Mouse (Mus musculus) embryonic facial prominence, embryonic 12.5 days (tissue): ENCODE results near the gene Gm7694. TPM values are rescaled to one million over a fixed set of nuclear protein-coding genes. Genes with fewer than 3 reads are reported as not detected.

Experiments
- ATAC-seq: fragments of 200-750 bp; cut with Nextera tagmentation; 2 replicates; pipeline ENCODE4 v1.8.0; 2017; ENCODE audit not compliant: insufficient number of reproducible peaks, insufficient read depth, low FRiP score, low TSS enrichment
- H3K27ac ChIP-seq: fragments of 300-500 bp; sonication (generic); 2 replicates; pipeline ENCODE4 v1.5.1; 2016; ENCODE audit warnings: mild to moderate bottlenecking
- H3K27me3 ChIP-seq: fragments of 300-500 bp; sonication (generic); 2 replicates; pipeline ENCODE4 v1.6.1; 2016; ENCODE audit warnings: mild to moderate bottlenecking, moderate library complexity
- H3K36me3 ChIP-seq: fragments of 300-500 bp; sonication (generic); 2 replicates; pipeline ENCODE4 v1.6.1; 2016; ENCODE audit warnings: mild to moderate bottlenecking
- H3K4me1 ChIP-seq: fragments of 300-500 bp; sonication (generic); 2 replicates; pipeline ENCODE4 v1.6.1; 2016
- H3K4me2 ChIP-seq: fragments of 300-500 bp; sonication (generic); replicated peaks from 2 replicates; pipeline ENCODE4 v1.6.1; 2016; ENCODE audit warnings: mild to moderate bottlenecking, moderate library complexity
- H3K4me3 ChIP-seq: fragments of 300-500 bp; sonication (generic); 2 replicates; pipeline ENCODE4 v1.5.1; 2016; ENCODE audit warnings: mild to moderate bottlenecking
- H3K9ac ChIP-seq: fragments of 300-500 bp; sonication (generic); 2 replicates; pipeline ENCODE4 v1.6.1; 2016; ENCODE audit warnings: mild to moderate bottlenecking, moderate library complexity
- H3K9me3 ChIP-seq: fragments of 300-500 bp; sonication (generic); 2 replicates; pipeline ENCODE4 v1.6.1; 2016; ENCODE audit warnings: mild to moderate bottlenecking, moderate library complexity
- WGBS: fragments of 180-500 bp; shearing (Covaris S2); methylation state at CpG from one replicate; pipeline ENCODE4 v1.1.7; 2016; 5-methylcytosine and 5-hydroxymethylcytosine counted together
- polyA plus RNA-seq: library from polyadenylated mRNA; unstranded; fragments of >200 nt; fragmentation: Nextera tagmentation; extraction: Ambion mirVana; gene quantifications from 2 replicates; pipeline ENCODE4 v1.2.1, GENCODE M21; 2016

The Gm7694 gene
- polyA plus RNA-seq, 1 experiment from 2014 or later, result 3.4 TPM

DNA sequence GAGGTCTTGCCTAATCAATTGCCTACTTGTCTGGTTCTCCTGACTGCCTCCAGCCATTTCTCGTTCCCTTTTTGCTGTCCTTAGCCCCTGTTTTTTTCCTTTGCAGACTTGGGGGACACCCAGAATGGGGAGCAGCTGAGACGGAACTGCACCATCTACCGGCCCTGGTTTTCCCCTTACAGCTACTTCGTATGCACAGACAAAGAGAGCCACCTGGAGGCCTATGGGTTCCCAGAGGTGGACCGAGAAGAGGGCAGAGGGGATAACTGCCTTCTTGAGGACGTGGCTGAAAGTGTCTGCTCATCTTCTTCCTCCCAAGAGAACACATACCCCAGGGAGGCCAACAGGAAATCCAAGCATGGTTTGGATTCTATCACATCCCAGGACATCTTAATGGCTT lies 5.3 kb upstream of the Gm7694 start:
- Histone ChIP-seq H3K27me3 (no peaks in the 10 kb centered on the region), H3K4me1 (peaks cover 10% of the 10 kb centered on the region; the same call in 1 of the 2 replicates), H3K4me3 (no peak overlapping the region), H3K27ac (no peak overlapping the region), H3K4me2 (no peak overlapping the region), H3K9me3 (no peaks in the 10 kb centered on the region), H3K9ac (no peak overlapping the region), H3K36me3 (no peaks in the 10 kb centered on the region)
- WGBS, result 66% methylated on average over 6 of the region's 6 CpGs
- no peak for ATAC-seq

DNA sequence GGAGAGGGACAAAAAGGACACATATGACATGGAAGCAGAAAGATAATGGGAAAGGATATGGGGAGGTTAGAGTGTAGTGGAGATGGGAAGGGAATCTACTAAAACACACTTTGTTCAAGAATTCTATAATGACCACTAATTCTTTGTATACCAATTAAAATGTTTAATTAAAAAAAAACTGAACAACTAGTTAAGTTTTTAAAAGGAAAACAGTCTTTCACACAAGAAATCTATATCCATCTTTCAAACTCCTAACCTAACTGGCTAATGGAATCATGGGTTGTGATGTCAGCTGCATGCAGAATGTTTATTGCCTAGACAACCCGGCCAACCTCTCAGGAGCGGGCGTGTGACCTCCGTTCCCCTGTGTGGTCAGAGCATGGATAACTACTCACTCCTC lies 2.4 kb upstream of the Gm7694 start, which contains the start of gene Spata46:
Gene Spata46, plus strand, starts transcription at position 301 of the 400 bp plus-strand sequence.
- no peak within 1 kb of the TSS for H3K27ac ChIP-seq
- H3K9me3 ChIP-seq, result no peaks in the 10 kb centered on the region
- no peaks in the 10 kb centered on the region for H3K36me3 ChIP-seq
- peaks cover 7% of the 10 kb centered on the region; the same call in 1 of the 2 replicates for H3K4me1 ChIP-seq
- H3K27me3 ChIP-seq, result no peaks in the 10 kb centered on the region
- WGBS, result 92% methylated on average over 4 of the region's 4 CpGs
- H3K9ac ChIP-seq, result no peak within 1 kb of the TSS
- H3K4me3 ChIP-seq, result no peak within 1 kb of the TSS
- ATAC-seq, result no peak
- no peak within 1 kb of the TSS for H3K4me2 ChIP-seq

DNA sequence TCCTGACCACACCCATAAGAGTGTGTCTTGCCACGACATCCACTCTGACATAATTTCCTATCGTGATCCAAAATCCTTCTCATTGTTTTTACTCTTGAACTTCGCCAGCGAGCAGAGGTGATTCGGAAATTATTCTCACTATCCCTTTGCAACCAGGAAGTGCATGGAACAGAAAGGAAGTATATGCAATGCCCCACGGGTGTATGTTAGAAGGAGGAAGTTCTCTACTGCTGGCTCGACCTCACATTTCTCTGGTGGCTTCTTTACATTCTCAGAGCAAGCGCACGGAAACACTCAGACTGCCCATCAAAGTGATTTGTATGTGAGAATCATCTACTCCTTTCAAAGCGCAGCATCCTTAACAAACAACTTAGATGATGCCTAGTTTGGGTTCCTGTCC lies 1.1 kb downstream of the Gm7694 start:
- Histone ChIP-seq H3K9ac (no peak overlapping the region), H3K27me3 (no peaks in the 10 kb centered on the region), H3K4me2 (no peak overlapping the region), H3K4me3 (no peak overlapping the region), H3K27ac (no peak overlapping the region), H3K36me3 (no peaks in the 10 kb centered on the region), H3K9me3 (no peaks in the 10 kb centered on the region), H3K4me1 (no peaks in the 10 kb centered on the region)
- ATAC-seq, result no peak
- WGBS, result 90% methylated on average over 10 of the region's 10 CpGs

DNA sequence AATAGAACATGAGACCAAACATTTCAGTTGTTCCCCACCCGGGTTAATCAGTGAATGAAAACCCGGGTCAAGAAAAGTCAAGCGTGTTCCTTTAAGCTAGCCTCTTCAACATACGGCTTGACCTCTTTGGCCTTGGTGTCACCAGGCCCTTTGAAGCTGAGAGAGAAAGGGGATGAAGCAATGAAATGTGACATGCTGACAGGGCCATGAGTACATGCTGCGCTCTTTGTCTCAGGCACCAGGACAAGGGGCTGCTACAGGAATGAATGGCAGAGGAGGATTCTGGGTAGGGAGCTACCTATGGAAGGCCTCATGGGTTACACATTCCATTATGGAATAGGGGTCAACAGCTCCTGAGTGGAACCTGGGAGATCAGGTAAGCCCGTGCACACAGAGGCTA lies 3.0 kb downstream of the Gm7694 start:
- no peak overlapping the region for H3K27ac ChIP-seq
- H3K27me3 ChIP-seq, result no peaks in the 10 kb centered on the region
- no peaks in the 10 kb centered on the region for H3K36me3 ChIP-seq
- ATAC-seq, result no peak
- H3K4me1 ChIP-seq, result no peaks in the 10 kb centered on the region
- H3K4me2 ChIP-seq, result no peak overlapping the region
- no peak overlapping the region for H3K4me3 ChIP-seq
- no peak overlapping the region for H3K9ac ChIP-seq
- H3K9me3 ChIP-seq, result no peaks in the 10 kb centered on the region
- 63% methylated on average over 6 of the region's 6 CpGs for WGBS

DNA sequence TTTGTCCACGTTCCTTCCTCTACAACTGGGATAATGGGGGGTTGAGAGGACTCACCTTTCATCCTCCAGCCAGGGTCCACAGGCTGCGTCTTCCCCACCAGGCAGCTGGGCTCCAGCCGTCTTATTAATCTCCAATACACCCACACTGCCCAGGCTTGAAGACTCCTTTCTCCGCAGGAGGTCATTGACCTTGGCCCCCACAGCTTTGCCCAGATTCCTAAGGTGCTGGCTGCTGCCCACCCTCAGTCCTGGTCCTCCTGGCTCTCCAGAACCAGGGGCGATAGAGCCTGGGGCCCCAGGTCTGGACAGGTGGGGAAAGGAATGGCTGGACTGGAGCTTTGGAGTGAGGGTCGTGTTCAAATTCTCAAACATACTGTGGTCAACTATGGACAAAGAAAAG lies 3.7 kb downstream of the Gm7694 start:
- Histone ChIP-seq H3K27me3 (no peaks in the 10 kb centered on the region), H3K36me3 (no peaks in the 10 kb centered on the region), H3K27ac (no peak overlapping the region), H3K4me1 (no peaks in the 10 kb centered on the region), H3K9me3 (no peaks in the 10 kb centered on the region), H3K4me3 (no peak overlapping the region), H3K9ac (no peak overlapping the region), H3K4me2 (no peak overlapping the region)
- 70% methylated on average over 6 of the region's 6 CpGs for WGBS
- no peak for ATAC-seq

DNA sequence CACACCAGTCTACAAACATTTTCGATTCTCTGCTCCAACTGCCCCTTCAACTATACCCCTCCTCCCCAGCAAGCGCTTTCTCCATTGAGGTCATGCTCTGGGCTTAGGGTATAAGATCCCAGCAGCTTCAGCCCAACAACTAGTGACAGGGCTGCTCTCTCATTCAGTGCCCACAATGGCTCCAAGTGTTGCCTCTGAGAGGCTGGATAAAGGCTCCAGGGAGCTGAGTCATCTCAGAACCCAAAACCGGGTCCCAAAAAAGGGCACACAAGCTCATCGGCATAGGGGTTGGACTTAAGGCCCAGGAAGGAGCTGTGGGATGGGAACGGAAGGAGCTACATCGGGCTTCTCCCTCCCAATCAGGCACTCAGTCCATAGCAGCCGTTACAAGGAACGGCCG lies 4.4 kb downstream of the Gm7694 start:
- no peak overlapping the region for H3K4me3 ChIP-seq
- H3K9ac ChIP-seq, result no peak overlapping the region
- H3K9me3 ChIP-seq, result no peaks in the 10 kb centered on the region
- no peak for ATAC-seq
- no peaks in the 10 kb centered on the region for H3K27me3 ChIP-seq
- no peak overlapping the region for H3K27ac ChIP-seq
- H3K4me1 ChIP-seq, result no peaks in the 10 kb centered on the region
- 93% methylated on average over 9 of the region's 9 CpGs for WGBS
- H3K4me2 ChIP-seq, result no peak overlapping the region
- no peaks in the 10 kb centered on the region for H3K36me3 ChIP-seq

DNA sequence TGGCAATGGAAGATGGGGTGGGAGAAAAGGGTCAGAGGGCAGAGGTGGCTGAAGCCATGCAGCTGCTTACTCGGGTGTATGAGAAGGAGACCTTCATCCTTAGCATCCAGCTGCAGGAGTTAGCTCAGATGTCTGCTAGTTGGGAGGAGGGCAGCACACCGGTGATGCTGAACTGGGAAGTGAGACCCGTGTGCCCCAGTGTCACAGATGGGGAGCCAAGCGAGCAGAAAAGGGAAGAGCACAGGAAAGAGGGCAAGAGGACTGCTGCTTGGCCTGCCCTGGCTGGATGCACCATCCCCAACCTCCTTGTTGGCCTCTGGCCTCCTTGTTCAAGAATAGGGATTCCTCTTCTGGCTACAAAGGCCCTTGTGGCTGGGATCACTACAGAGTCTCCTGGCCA lies 6.6 kb downstream of the Gm7694 start:
- Histone ChIP-seq H3K27me3 (no peaks in the 10 kb centered on the region), H3K9ac (no peak overlapping the region), H3K27ac (no peak overlapping the region), H3K4me2 (no peak overlapping the region), H3K36me3 (no peaks in the 10 kb centered on the region), H3K4me1 (no peaks in the 10 kb centered on the region), H3K9me3 (no peaks in the 10 kb centered on the region), H3K4me3 (no peak overlapping the region)
- ATAC-seq, result no peak
- WGBS, result 79% methylated on average over 4 of the region's 4 CpGs

DNA sequence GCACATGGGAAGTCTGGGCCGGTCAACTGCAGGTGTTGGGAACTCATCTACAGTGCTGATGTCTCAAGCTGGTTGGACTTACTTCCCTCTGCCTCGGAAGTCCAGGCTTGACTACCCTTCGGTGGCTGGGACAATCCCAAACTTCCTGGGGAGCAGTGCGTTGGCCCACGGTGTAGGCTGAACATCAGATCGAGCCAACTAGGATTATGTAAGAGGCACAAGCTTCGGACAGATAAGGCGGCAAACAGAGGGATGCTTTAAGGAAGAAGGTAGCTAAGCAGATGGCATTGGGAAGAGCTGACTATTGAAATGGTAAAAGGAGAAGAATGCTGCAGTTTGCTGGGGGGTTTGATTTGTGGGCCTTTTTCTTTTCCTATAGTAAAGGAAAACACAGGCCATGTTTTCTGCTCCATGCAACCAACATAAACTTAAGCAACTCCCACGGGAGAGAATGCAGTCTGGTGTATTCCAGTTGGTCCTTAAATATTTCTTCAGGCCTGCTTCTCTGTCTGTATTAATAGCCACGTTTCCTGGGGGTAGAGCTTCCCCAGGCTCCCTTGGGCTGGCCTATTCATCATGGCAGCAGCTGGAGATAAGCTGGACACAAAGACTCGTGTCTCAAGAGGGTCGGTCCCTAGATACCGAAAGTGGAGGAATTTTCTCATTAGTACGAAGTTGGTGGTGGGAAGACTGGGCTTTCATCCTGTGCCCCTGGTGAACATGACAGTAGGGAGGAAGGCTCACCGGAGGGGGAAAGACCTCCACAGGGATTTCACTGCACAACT lies 11.2 kb downstream of the Gm7694 start:
- no peak overlapping the region for H3K27ac ChIP-seq
- H3K36me3 ChIP-seq, result no peaks in the 10 kb centered on the region
- ATAC-seq, result no peak
- H3K4me3 ChIP-seq, result no peak overlapping the region
- no peaks in the 10 kb centered on the region for H3K9me3 ChIP-seq
- no peak overlapping the region for H3K9ac ChIP-seq
- no peaks in the 10 kb centered on the region for H3K4me1 ChIP-seq
- no peak overlapping the region for H3K4me2 ChIP-seq
- no peaks in the 10 kb centered on the region for H3K27me3 ChIP-seq
- 82% methylated on average over 15 of the region's 15 CpGs for WGBS

DNA sequence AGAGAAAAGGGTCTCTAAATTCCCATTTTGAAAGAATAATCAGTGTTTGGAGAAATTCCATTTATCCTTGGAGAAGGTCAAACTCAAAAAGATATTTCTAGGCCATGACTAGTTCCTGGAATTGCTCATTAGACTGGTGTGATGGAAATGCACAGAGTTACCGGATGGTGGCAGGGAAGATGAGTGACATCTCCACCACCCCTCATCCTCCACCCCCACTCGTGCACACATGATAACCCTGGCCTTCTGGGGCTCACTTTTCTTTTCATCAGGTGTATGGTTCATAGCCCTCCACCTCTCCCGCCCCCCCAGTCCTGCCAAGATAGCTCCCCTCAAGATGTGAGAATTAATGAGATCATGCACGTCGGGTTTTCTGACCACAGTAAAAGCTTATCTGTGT lies 12.9 kb downstream of the Gm7694 start:
- Histone ChIP-seq H3K9ac (no peak overlapping the region), H3K4me1 (no peaks in the 10 kb centered on the region), H3K27ac (no peak overlapping the region), H3K4me3 (no peak overlapping the region), H3K36me3 (no peaks in the 10 kb centered on the region), H3K9me3 (no peaks in the 10 kb centered on the region), H3K4me2 (no peak overlapping the region), H3K27me3 (no peaks in the 10 kb centered on the region)
- whole genome bisulfite sequencing, result 81% methylated on average over 5 of the region's 5 CpGs
- no peak for ATAC-seq

DNA sequence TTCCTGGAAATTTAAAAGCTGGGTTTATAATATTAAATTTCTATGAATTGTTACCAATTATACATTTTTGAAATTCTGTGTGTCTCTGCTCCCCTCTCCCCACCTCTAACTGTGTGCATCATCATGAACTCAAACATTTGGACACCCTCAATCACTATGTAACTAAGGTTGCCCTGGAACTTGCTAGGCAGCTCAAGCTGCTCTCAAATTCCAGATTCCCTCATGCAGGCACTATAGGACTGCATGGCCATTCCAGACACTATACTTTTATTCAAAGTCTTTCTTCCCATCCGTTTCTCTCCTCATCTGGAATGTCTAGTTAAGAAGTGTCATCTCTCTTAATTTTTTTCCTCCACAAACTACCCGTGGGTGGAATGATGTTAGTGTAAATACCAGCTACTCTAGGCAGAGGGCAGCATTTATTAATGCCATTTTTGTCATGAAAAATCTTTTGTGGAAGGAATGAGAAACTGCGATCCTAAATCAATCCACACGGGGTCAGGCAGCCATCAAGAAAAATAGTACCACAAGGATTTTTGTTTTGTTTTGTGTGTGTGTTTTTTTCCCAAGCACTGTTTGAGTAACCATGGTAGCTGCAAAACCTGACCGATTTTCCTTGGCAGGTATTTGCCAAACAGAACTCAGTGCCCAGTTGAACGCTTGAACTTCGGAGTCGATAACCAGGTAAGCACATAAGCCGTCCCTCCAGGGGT lies 13.7 kb downstream of the Gm7694 start:
- no peaks in the 10 kb centered on the region for H3K27me3 ChIP-seq
- no peaks in the 10 kb centered on the region for H3K4me1 ChIP-seq
- no peak overlapping the region for H3K4me3 ChIP-seq
- no peaks in the 10 kb centered on the region for H3K9me3 ChIP-seq
- H3K36me3 ChIP-seq, result no peaks in the 10 kb centered on the region
- 42% methylated on average over 9 of the region's 9 CpGs for WGBS
- no peak for ATAC-seq
- H3K4me2 ChIP-seq, result 0 out of 2 replicates have a peak overlapping the region, but pooled peaks have one; percentile 4
- no peak overlapping the region for H3K9ac ChIP-seq
- no peak overlapping the region for H3K27ac ChIP-seq

DNA sequence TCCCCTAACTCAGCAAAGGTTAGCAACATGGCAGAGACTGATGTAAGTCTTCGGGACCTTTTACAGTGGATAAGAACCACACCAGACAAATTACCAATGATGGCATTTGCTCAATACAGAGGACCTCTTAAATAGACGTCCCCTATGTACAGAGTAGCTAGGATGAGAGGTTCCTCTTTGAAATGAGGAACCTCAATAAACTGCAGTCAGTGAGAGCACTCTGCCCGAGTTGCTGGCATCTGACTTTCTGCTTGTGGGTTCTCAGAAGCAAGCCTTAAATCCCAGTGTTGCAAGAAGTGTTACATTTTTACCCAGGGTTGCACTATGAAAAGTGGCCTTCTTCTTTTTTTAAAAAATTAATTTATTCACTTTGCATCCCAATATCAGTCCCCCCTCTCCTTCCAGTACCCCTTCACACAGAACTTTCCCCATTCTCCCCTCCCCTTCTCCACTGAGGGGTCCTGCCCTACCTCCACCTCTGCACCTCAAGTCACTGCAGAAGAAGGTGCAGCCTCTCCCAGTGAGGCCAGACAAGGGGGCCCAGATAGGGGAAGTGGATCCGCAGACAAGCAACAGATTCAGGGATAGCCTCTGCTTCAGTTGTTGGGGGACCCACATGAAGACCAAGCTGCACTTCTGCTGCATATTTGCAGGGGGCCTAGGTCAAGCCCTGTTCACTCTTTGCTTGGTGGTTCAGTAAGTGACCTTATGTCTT lies 23.6 kb downstream of the Gm7694 start:
- Histone ChIP-seq H3K9ac (no peak overlapping the region), H3K27me3 (no peaks in the 10 kb centered on the region), H3K4me3 (no peak overlapping the region), H3K27ac (no peak overlapping the region), H3K4me2 (no peak overlapping the region), H3K36me3 (no peaks in the 10 kb centered on the region), H3K4me1 (no peaks in the 10 kb centered on the region), H3K9me3 (no peaks in the 10 kb centered on the region)
- no peak for ATAC-seq
- 73% methylated on average over 4 of the region's 4 CpGs for WGBS

DNA sequence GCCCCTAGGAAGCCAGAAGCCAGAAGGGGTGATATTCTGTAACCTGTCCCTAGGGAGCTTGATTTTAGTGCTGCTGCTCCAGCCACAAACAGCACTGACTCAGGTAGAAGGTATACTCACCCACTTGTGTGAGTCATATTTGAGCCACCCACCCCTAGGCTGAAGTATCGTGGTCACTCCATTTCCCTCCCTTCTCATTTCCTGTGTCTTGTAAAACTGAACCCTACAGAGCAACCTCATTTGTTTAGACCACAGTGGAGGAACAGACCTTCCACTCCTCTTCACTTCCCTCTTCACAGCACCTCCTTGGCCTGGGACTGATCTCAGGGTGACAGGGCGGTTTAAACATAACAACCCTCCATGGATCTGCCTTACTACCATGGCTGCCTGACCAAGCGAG lies 29.1 kb downstream of the Gm7694 start, which contains the start of gene Sh2d1b1:
Gene Sh2d1b1, plus strand, starts transcription at position 305 of the 400 bp plus-strand sequence.
- WGBS, result 81% methylated on average over 3 of the region's 3 CpGs
- no peak for ATAC-seq

More for the DNA sequence above, 29.1 kb downstream of the Gm7694 start, which contains the start of gene Sh2d1b1:
- Histone ChIP-seq H3K4me2 (no peak within 1 kb of the TSS), H3K9me3 (no peaks in the 10 kb centered on the region), H3K9ac (no peak within 1 kb of the TSS), H3K4me1 (no peaks in the 10 kb centered on the region), H3K4me3 (no peak within 1 kb of the TSS), H3K27me3 (no peaks in the 10 kb centered on the region), H3K27ac (no peak within 1 kb of the TSS), H3K36me3 (no peaks in the 10 kb centered on the region)
